Mouse (Mus musculus): Measurements from ENCODE around the gene 1700069L16Rik.

The 1700069L16Rik gene

GRCm38 (mm10) chr5:113724446-113724845 lies at the start of gene 1700069L16Rik:
Gene 1700069L16Rik, minus strand, starts transcription at chr5:113724772.
- DNase-seq (ENCODE audit: low read depth, low spot score): peak; percentile 76

DNA sequence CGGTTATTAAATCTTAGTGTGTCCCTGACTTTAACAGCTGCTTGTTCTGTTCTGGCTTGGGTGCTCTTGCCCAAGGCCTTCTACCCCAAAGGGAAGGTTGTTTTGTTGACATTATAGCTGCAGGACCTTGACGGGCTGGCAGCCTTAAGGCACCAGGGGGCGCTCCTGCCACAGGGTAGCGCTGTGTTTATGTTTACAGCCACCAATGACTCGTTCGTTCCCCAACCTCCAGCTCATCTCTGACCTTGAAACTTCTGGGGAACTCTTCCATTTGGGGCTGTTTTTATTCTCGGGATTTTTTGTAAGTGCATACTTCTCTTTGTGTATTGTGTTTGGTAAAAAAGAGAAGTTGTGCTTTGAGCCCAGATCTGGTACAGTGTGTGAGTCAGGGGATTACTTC lies 49.1 kb upstream of the 1700069L16Rik start:
- peak; percentile 59 for DNase-seq (ENCODE audit: low read depth, low spot score)

DNA sequence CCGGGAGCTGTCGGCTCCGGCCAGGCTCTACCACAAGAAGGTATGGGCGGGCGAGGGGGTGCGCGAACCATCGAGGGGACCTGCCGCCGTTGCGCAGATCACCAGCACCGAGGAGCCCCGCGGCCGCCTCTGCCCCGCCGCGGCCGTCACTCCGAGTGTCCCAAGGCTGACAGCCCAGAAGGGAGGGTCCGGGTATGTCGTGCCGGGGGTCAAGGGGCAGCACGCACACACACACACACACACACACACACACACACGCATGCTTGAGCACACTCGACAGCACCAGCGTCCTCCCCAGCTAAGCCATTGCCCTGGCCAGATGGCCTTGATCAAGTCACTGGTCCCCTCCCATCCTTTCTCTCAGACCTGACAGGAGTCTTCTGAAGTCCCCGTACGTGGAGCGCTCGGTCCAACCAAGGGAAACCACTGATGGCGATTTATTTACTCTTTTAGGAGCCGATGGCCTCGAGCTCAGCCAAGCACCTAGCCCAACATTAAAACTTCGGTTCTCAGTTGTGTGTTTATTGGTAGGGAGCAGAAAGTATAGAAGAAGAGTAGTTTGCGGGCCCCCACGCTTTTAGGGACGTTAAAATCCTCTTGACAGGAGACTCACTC lies 48.4 kb upstream of the 1700069L16Rik start:
- DNase-seq (ENCODE audit: low read depth, low spot score): no peak

- DNase-seq (ENCODE audit: low read depth, low spot score): peak; percentile 91
Observed at GRCm38 (mm10) chr5:113772450-113772895, 47.9 kb upstream of the 1700069L16Rik start, which contains the start of the genes Sart3 and Iscu. Gene Sart3, minus strand, starts transcription at chr5:113772510. Gene Iscu, plus strand, starts transcription at chr5:113772748.

DNA sequence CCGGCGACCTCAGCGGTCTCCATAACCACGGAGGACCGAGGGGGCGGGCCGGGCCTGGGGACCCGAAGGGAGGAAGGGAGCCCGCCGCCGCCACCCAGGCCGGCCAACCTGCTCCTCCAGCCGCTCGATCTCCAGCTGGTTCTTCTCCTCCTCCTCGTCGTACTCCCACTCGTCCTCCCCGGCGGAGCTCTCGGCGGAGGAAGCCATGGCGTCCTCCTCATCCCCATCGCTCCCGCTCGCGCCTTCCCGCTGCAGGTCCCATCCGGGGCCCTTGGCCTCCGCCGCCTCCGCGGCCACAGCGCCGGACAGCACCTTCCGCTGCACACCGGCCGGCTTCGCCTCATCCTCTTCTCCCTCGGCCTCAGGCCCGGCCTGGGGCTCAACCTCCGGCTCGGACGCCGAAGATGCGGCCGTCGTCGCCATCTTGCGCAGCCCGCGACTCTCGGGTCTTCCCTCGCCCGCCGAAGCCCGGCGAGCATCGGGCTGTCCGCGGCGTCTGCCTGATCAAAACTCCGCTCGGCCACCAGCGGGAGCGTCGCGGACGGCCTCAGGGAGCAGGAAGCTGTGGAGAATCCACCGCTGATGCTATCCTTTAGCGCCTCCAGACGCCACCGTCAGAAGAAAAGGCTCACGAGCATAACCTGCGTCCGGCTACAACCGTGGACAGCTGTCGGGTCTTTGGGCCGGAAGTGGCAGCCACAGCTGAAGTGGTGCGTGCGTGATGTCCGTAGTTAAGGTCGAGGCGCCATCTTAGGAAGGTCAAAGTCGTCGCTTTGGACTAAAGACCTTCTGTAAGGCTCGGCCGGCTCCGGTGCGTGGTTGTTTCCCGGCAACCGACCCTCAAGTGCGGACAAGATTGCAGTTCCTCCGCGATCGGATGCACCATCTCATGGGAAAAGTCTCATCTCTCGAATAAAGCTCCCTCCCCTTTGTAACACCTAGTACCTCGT lies 46.9 kb upstream of the 1700069L16Rik start:
- DNase-seq (ENCODE audit: low read depth, low spot score): peak; percentile 55

DNA sequence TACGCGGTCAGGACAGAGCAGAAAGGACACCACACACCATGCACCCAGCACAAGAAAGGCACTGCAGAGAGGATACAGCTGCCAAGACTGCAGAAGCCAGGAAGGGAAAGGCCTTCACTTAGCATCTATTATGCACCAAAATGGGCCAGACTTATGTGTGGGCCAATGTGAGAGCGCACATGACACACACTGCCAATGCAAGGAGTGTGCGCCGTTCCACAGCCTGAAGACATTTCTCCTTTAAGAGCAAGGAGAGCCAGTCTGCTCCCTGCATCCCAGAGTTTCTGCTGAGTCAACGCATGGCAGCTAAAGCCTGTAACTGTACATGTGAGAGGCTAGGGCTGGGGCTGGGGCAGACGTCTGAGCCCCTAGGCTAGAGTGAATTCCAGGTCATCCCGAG lies 44.2 kb upstream of the 1700069L16Rik start:
- DNase-seq (ENCODE audit: low read depth, low spot score): no peak

GRCm38 (mm10) chr5:113765641-113766526 lies 41.3 kb upstream of the 1700069L16Rik start:
- DNase-seq (ENCODE audit: low read depth, low spot score): no peak

GRCm38 (mm10) chr5:113764426-113764825 lies 39.9 kb upstream of the 1700069L16Rik start:
- no peak for DNase-seq (ENCODE audit: low read depth, low spot score)

DNA sequence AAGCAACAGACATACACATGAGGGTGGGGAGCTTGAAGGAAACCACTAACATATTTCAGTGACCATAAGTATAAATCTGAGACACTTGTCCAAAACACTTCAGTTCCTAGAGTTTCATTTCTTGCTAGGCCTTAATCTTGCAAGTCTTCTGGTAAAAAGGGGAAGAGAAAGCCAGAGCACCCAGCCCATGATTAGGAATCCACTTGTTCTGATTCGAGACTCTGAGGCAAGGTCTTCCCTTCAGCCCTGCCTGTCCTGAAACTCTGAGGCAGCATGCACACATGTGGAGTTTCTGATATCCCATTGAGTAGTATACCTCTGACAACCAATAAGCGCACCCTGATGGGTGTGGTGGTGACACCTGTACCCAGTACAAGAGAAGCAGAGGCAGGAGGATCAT lies 37.0 kb upstream of the 1700069L16Rik start:
- no peak for DNase-seq (ENCODE audit: low read depth, low spot score)

DNA sequence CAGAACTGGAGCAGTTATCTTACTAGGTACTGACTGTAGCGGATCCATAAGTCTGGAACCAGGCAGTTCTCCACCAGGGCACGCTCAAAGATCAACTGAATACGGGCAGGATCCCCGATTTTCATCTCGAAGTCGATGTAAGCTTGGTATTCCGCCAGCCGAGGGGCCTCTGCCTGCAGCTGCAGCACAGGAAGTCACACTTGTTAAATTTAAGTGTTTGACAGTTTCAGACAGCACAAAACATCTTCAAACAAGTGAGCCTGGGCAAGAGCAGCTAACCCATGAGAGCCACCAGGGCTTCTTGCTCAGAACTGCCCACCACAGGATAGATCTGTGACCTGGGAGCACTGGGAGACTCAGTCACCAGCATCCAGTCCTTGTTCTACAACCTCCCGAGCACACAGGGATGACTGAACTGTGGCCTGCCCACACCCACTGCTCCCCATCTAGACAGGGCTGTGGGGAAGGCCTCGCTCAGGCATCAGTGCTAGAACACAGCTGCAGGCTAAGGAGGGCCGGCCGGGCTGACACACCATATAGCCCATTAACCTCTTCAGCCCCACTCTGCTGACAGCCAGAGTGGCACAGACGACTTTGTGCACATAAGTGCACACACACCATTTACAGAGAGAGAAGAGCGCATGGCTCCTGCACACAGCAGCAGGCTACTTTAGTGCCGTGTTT lies 30.9 kb upstream of the 1700069L16Rik start:
- no peak for DNase-seq (ENCODE audit: low read depth, low spot score)

- no peak for DNase-seq (ENCODE audit: low read depth, low spot score)
Observed at GRCm38 (mm10) chr5:113751521-113752157, 27.1 kb upstream of the 1700069L16Rik start.

DNA sequence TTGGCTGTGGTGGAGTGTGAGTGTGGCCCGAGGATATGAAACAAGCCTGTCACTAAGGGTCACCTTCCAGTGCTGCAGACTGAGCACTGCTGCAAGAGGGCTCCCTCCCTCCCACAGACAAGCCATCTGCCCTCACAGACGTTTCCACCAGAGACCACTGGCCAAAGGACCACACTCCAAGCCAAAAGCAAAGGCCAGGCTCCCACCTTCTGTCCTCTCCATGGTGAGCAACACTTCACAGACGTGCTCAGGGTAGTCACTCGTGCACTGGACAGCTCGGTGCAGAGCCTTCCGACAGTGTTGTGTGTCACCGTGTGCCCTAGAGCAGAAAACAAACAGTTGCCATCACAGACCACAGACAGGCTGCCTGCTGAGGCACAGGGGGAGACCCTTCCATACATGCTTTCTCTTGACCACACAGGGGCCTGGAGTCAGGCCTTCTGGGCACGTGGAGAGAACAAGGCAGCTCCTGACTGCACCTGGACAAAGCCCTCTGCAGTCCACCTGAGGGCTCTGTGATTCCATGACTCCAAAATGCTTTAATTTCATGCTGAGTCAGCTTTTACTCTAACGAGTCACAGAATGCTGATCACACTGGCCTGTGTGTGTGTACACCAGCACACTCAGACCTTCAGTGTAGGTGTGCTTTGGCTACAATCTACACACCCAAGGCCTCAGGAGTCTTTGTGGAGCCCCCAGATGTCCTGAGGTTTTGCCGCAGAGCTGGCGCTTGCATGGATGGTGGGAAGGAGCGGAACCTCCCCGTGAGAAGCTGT lies 24.2 kb upstream of the 1700069L16Rik start:
- DNase-seq (ENCODE audit: low read depth, low spot score): no peak

- no peak for DNase-seq (ENCODE audit: low read depth, low spot score)
Observed at GRCm38 (mm10) chr5:113747629-113748028, 23.1 kb upstream of the 1700069L16Rik start.

DNA sequence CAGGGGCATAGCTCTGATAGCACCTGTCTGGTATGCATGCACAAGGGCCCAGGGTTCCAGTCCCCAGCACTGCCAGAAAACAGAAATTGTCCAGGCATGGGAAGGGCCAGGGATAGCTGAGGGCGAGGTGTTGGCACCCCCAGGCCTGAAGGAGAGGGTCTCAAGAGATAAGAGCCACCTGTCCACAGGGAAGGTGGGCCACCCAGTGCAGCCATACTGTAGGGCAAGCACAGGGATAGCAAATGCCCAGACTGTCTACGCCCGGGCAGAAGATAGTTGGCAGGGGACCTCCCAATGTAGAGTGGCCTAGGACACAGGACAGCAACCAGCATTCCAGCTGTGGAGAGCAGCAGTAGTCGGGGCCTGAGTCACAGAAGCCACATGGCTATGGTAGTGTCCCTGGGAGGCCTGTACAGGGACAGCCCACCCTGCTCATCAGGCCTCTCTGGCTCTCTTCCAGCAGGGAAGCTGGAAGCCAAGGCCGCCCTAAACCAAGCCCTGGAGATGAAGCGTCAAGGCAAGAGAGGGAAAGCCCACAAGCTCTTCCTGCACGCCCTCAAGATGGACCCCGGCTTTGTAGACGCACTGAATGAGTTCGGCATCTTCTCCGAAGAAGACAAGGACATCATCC lies 13.2 kb upstream of the 1700069L16Rik start:
- no peak for DNase-seq (ENCODE audit: low read depth, low spot score)

DNA sequence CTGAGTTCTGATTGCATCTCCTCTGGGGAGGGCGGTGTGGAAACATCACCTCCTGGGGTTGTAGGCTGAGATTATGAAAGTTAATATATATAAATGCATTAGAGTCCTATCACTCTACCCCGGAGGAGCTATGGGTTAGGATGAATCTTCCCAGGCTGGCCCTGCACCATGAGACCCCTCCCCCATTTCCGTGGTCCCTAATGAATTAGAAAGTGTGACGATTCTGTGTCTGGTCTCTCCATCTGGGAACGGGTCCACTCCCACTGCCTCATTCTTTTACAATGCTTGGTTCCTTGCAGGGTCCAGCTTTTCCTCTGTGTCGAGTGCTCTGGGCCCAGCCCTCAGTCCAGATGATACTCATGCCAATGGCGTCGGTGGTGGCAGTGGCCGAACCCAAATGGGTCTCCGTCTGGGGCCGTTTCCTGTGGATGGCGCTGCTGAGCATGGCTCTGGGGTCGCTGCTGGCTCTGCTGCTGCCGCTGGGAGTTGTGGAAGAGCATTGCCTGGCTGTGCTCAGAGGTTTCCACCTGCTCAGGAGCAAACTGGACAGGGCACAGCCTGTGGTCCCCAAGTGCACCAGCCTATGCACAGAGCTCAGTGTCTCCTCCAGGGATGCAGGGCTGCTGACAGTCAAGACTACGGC lies 12.1 kb upstream of the 1700069L16Rik start:
- no peak for DNase-seq (ENCODE audit: low read depth, low spot score)

DNA sequence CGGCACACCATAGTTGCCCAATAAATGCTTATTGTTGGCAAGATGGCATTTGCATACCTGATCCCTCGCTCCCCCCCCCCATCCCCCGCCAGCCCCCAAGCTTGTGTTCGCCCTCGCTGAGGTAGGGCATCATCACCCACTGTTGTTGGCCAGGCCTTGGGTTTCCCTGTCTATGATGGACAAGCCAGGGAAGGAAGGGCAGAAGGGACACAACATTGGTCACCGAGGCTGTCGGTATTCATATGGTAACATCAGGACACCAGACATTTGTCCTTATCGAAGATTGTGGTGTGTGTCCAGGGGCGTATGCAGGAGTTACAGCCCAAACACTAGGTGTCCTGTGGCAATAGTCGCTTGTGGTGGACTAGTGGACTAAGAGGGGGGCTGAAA lies 11.5 kb upstream of the 1700069L16Rik start:
- DNase-seq (ENCODE audit: low read depth, low spot score): no peak

- peak; percentile 90 for DNase-seq (ENCODE audit: low read depth, low spot score)
Observed at GRCm38 (mm10) chr5:113735345-113736112, 11.0 kb upstream of the 1700069L16Rik start, which contains the start of gene Ficd. Gene Ficd, plus strand, starts transcription at chr5:113735803.

- DNase-seq (ENCODE audit: low read depth, low spot score): no peak
Observed at GRCm38 (mm10) chr5:113735023-113735344, 10.4 kb upstream of the 1700069L16Rik start.
